Mouse (Mus musculus) ES-E14 (cell line): Measurements from ENCODE around the gene Cxcl1.

ENCODE experiments used
- CHD2 ChIP-seq: IDR thresholded peaks from 2 replicates; pipeline ENCODE4 v1.6.1; 2014; ENCODE audit warnings: mild to moderate bottlenecking, low read depth, low read length, inconsistent platforms
- HCFC1 ChIP-seq: IDR thresholded peaks from 2 replicates; pipeline ENCODE4 v1.6.1; 2012; ENCODE audit warnings: low read length, inconsistent platforms, borderline replicate concordance; ENCODE audit not compliant: insufficient read depth

GRCm38 (mm10) chr5:90855308-90856230 lies 35.5 kb upstream of the Cxcl1 start:
- TF ChIP-seq HCFC1 (no peak), CHD2 (no peak)
